ENCODE assay signal across 20 mouse cellular contexts in the genomic region with DNA sequence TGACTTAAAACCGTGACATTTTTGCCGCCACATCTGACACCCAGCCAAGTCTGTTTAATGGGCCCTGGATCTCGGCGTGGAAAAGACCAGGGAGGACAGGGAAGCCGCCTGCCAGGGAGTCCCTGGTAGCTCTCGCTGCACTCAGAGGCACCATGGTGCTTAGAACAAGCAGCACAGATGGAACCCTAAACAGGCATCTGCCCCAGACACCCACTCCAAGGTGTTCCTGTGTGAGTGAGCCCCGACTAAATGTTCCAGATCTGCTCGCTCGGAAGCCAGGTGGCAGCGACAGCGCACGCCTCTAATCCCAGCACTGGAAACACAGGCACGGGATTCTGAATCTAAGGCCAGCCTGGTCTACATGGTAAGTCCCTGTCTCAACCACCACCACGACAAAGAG. TPM values are rescaled to one million over a fixed set of nuclear protein-coding genes. Genes with fewer than 3 reads are reported as not detected.
DNase-seq lines count a peak whose midpoint lies in the region; ATAC-seq lines count a peak whose summit lies in the region.
"Had no signal": no experiment of that assay in that cellular context is flagged by ENCODE, and none has a peak within 500 bp of the region (broad histone marks: within the 10 kb centered on the region; RNA-seq: fewer than 3 reads in every experiment).

No protein-coding gene starts in this region.

- 0 out of 2 replicates have a peak, but pooled peaks have one; percentile 24 for ATAC-seq in frontal cortex, adult (ENCODE audit: low TSS enrichment)
- ATAC-seq: forebrain, embryonic 16.5 days; hindbrain, postnatal 0 days; liver, postnatal 0 days; lung, postnatal 0 days; midbrain, embryonic 16.5 days had no signal

- intact Hi-C loops in heart, postnatal 10 days (cut with DNase I) = no loop called here

- no peak for DNase-seq in frontal cortex, postnatal 10 days (ENCODE audit: low spot score in 2 of 2)
- DNase-seq in right cerebral cortex, adult 18-20 months = peak; percentile 59
- no peak for DNase-seq in right cerebral cortex, postnatal 36 days (ENCODE audit: low spot score in 2 of 2)
- DNase-seq in layer of hippocampus, adult 8-10 months (ENCODE audit: low spot score in 2 of 2) = peak; percentile 81 to 83
- peak; percentile 78 to 84 for DNase-seq in layer of hippocampus, postnatal 36 days
- no peak for DNase-seq in lung, postnatal 10 days
- no peak for DNase-seq in heart, postnatal 10 days
- DNase-seq: adrenal gland, postnatal 14 days; cerebellum, adult 8-10 months; kidney, adult 18-20 months; liver, postnatal 0 days; thymus, postnatal 25 days had no signal

RNA-seq across cellular contexts. Expression of a gene that starts 2.4 kb away (rescaled TPM):
- total RNA-seq in layer of hippocampus, adult 8-10 months (2022) = 100 to 1,000 TPM; 149 to 212 (median 191) TPM
- 100 to 1,000 TPM; 181 to 184 TPM for total RNA-seq in layer of hippocampus, postnatal 36 days (2021)
- 10 to 100 TPM; 86.0 to 95.6 TPM for total RNA-seq in heart, postnatal 10 days (2021)

RNA-seq across cellular contexts. Expression of a gene that starts 2.4 kb away (rescaled TPM):
- 1 to 10 TPM; 6.5 to 9.1 (median 7.6) TPM for total RNA-seq in layer of hippocampus, adult 8-10 months (2022)
- 1 to 10 TPM; 3.9 to 6.9 TPM for total RNA-seq in layer of hippocampus, postnatal 36 days (2021)
- total RNA-seq in heart, postnatal 10 days (2021) = 1 to 10 TPM; 3.2 to 3.4 TPM

RNA-seq across cellular contexts. Expression of a gene that starts 20.1 kb away (rescaled TPM):
- 10 to 100 TPM; 41.9 to 48.7 (median 44.1) TPM for total RNA-seq in layer of hippocampus, adult 8-10 months (2022)
- 10 to 100 TPM; 41.1 to 43.3 TPM for total RNA-seq in layer of hippocampus, postnatal 36 days (2021)
- 100 to 1,000 TPM; 108 to 133 TPM for total RNA-seq in heart, postnatal 10 days (2021)

RNA-seq across cellular contexts. Expression of a gene that starts 28.2 kb away (rescaled TPM):
- total RNA-seq in layer of hippocampus, adult 8-10 months (2022) = 1 to 10 TPM in 3 of 4 experiments, not detected in 1; 1.1 to 2.6 (median 2.5) TPM
- 1 to 10 TPM; 1.7 to 2.9 TPM for total RNA-seq in layer of hippocampus, postnatal 36 days (2021)
- total RNA-seq in heart, postnatal 10 days (2021) = not detected
- total RNA-seq: adrenal gland, postnatal 14 days; gastrocnemius, adult 8-10 months; granulocyte monocyte progenitor cell, adult 5-6 weeks; liver, adult 2 months had no signal

RNA-seq across cellular contexts. Expression of a gene that starts 39.4 kb away (rescaled TPM):
- 10 to 100 TPM; 36.8 to 41.6 (median 38.2) TPM for total RNA-seq in layer of hippocampus, adult 8-10 months (2022)
- 10 to 100 TPM; 38.2 to 43.5 TPM for total RNA-seq in layer of hippocampus, postnatal 36 days (2021)
- total RNA-seq in heart, postnatal 10 days (2021) = 10 to 100 TPM; 25.1 to 25.4 TPM

Comparison
In these comparisons a context has a peak if more than half of its experiments do, and no peak if none do; other contexts are left out.
1. DNase-seq: peak in right cerebral cortex, adult 18-20 months (single experiment), layer of hippocampus, adult 8-10 months (2 of 2) and layer of hippocampus, postnatal 36 days (2 of 2); none in frontal cortex, postnatal 10 days (0 of 2), right cerebral cortex, postnatal 36 days (0 of 2), lung, postnatal 10 days (single experiment) and heart, postnatal 10 days (0 of 2).